Mouse (Mus musculus) telencephalon, adult 2 months (tissue): ENCODE measurements around the gene Klhdc8a.
A peak's percentile ranks its signal among the peaks of the same experiment; 100 is the strongest.
"Not testable (repeated sequence)": the region's sequence is repeated elsewhere in the genome, so short reads cannot be mapped to it uniquely, and the experiment has no call there.

ENCODE experiments used
- DNase-seq: peaks from one replicate; pipeline ENCODE4 v3.0.0-alpha.2; 2011; ENCODE audit warnings: low read depth, low spot score

The Klhdc8a gene

DNA sequence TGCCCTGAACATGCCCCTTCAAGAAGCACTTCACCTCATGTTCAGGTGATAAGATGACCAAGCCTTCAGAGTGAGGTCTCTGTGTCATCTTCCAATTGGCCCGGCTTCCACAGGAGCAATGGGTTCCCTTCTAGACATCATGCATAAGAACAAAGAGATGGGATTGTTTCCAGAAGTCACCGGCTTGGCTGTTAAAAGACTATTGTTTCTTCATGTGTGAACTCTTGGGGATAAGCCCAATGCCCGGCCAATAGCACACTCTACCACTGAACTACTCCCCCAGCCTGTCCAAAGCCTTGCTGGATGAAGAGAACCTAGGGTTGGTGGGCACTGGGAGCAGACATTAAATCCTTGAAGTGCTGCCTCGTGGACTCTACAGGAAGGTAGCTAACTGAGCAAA, 47.1 kb downstream of the Klhdc8a start:
- no peak for DNase-seq

DNA sequence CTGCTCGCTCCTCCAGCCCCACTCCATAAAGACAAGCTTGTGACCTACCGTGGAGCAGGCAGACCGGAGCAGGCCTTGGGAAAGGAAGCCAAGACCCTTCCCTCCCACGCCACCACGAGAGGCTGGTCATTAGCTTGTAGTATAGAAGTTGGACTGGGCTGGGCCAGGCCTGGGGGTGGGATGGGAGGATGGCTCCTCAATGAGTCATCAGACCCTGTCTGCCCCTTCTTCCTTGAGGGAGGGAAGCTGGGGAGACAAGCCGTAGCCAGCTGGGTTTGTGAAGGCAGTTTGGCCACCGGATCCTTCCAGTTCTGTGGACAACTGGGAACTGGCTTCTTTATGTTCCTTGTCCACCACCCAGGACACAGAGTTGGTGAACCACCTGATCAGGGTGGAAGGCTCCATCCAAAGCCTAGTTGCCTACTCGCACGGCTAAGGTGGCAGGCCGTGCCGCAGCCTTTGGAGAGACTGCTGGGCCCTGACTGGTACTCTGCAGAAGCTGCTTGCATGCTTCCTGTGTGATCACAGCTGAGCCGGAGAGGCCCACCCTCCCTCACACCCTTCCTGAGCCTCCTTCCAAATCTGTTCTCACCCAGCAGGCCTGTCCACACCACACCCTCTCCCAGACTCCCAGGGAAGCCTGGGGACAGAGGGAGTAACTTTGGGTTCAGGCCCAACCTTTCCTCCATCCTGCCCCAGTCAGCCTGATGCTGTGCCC, 47.9 kb downstream of the Klhdc8a start:
- no peak for DNase-seq

DNA sequence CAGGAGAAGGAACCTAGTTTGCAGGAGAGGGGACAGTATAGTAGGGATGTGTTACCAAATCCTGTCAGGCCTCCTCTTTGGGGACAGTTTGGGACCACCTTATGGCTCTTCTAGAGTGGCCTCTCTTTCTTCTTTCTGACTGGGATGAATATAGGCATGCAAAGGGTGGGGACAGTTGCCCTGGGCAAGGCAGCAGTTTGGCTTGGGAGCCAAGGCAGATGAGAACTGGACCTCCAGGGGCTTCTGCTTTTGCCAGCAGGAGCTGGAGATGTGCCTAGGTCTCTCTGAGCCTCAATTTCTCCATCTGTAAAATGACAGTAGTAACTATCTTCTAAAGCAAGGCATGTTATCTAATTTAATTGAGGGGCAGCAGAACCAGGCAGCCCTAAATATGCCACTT, 48.5 kb downstream of the Klhdc8a start:
- no peak for DNase-seq

- no peak for DNase-seq
These were observed 50.0 kb downstream of the Klhdc8a start for GRCm38 (mm10) chr1:132348401-132348800.

DNA sequence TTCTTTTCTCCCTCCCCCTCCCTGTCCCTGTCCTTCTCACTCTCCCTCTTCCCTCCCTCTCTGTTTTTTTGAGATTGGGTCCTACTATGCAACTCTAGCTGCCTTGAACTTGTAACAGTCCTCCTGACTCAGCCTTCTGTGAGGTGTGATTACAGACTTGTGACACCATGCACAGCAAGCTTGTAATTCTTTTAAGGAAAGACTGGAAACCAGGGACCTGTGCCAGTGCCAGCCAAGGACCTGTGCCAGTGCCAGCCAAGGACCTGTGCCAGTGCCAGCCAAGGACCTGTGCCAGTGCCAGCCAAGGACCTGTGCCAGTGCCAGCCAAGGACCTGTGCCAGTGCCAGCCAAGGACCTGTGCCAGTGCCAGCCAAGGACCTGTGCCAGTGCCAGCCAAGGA, 50.6 kb downstream of the Klhdc8a start:
- DNase-seq: not testable (repeated sequence)

DNA sequence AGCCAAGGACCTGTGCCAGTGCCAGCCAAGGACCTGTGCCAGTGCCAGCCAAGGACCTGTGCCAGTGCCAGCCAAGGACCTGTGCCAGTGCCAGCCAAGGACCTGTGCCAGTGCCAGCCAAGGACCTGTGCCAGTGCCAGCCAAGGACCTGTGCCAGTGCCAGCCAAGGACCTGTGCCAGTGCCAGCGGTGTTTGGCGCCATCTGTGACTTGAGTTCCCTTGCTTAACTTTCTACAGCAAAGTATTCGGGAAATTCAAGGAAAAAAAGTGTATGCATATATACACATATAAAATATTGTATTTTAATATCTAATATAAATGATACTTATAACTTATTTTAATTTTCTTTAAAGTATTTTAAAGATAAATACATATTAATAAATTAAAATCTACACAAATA, 51.2 kb downstream of the Klhdc8a start:
- not testable (repeated sequence) for DNase-seq

DNA sequence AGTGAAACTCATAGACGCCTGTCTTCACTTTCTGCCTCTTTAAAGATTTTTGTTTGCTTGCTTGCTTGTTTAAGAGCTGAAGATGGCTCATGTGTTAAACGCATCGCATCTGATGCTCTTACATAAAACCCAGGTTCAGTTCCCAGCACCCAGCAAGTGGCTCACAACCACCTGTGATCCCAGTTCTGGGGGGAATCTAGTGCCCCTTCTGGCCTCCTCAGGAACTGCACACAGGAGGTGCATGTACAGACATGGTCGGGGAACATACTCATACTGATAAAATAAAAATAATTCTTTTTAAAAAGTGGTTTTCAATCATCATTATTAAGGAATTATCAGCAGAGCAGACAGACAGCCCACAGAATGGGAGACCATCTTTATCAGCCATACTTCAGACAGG, 52.6 kb downstream of the Klhdc8a start:
- no peak for DNase-seq

DNA sequence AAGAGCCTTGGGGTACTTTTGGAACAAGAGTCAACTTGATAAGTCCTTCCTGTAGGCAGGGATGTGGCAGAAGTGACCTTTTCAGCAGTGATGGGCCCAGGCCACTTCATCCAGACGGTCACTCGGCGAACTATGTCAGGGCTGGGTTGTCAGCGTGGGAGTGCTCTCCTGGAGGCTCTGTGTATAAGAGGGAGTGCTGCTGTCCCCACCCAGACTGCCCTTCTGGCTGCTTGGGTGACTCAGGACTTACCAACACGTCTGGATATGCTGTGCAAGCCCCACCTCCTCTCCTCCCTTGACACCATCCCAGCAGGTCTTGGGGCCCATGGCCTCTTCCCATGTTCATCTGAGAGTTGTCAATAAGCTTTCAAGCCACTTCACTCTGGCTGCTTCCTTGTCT, 55.0 kb downstream of the Klhdc8a start:
- DNase-seq: no peak

DNA sequence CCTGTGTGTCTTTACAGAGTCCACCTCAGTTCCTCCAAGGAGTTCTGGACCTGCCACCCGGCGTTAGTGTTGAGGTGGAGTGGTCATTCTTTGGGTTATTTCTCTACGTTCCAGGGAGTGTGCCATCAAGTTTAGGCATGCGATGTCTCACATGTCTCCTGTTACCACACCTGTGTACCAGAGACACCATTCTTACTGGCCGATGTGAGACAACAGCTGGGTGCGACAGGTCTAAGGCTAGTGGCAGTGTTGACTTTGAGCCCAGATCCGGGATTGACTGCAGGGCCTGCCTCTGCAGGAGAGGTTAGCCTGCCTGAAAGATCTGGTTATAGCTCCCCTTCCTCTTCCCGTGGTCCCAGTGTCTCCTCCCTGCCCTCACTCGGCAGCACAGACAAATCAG, 55.8 kb downstream of the Klhdc8a start:
- no peak for DNase-seq

GRCm38 (mm10) chr1:132355162-132355601, 56.8 kb downstream of the Klhdc8a start:
- no peak for DNase-seq

- DNase-seq: peak; percentile 60
These were observed 57.4 kb downstream of the Klhdc8a start for GRCm38 (mm10) chr1:132355841-132356242.

- DNase-seq: no peak
These were observed 58.4 kb downstream of the Klhdc8a start for GRCm38 (mm10) chr1:132356841-132357240.
